Mouse (Mus musculus): ENCODE results near the gene Xpc. TPM values are rescaled to one million over a fixed set of nuclear protein-coding genes. Genes with fewer than 3 reads are reported as not detected.

Gene Xpc
- polyA plus RNA-seq, 1 experiment from 2014 or later: 10.6 TPM

DNA sequence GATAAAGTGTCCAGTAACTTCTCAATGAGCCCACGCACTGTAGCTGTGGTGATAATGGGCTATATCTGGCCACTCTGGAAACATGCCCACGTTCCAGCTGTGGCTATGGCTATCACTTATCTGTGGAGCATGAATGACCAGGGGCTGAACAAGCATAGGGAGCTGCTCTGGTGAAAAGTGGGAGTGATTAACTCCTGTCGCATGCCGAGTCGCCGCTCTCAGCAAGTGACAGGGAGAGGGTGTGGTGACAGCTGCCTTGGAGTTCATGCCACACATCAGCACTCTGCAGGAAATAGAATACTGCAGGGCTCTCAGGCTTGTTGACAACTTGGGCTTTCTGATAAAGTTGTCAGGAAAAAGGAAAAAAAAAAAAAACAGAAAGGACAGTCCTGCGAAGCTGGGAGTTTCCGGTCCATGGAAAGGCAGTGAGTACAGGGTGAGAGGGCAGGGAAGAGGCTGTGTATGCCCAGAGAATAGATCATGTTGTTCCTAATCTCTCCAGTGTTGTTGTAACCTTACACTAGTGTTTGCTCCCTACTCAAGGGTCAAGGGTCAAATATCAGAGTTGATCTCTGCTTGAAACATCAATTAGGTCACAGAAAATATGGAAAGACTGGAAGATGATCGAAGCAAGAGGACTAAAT is 30.7 kb upstream of the Xpc start:
- WGBS (ENCODE audit: insufficient replicate concordance): 11% methylated on average over 9 of the region's 9 CpGs
- no peak overlapping the region for H3K9ac ChIP-seq (ENCODE audit: low read depth, low read length)
- H3K4me1 ChIP-seq (ENCODE audit: control insufficient read depth, insufficient read depth, low read length): peaks cover 18% of the 10 kb centered on the region
- H3K36me3 ChIP-seq (ENCODE audit: control insufficient read depth, insufficient read depth, low read length): no peaks in the 10 kb centered on the region
- peak; percentile 79 for ATAC-seq (replicated peaks; ENCODE audit: insufficient number of reproducible peaks, low FRiP score, low TSS enrichment)
- peaks cover 69% of the 10 kb centered on the region for H3K27me3 ChIP-seq (ENCODE audit: control insufficient read depth, insufficient read depth, low read length)
- H3K4me3 ChIP-seq (ENCODE audit: low read depth, low read length): no peak overlapping the region
- H3K27ac ChIP-seq (ENCODE audit: low read depth, low read length): no peak overlapping the region
- H3K9me3 ChIP-seq (replicated peaks; ENCODE audit: control insufficient read depth, low read length): no peaks in the 10 kb centered on the region
- H3K4me2 ChIP-seq: no peak overlapping the region

DNA sequence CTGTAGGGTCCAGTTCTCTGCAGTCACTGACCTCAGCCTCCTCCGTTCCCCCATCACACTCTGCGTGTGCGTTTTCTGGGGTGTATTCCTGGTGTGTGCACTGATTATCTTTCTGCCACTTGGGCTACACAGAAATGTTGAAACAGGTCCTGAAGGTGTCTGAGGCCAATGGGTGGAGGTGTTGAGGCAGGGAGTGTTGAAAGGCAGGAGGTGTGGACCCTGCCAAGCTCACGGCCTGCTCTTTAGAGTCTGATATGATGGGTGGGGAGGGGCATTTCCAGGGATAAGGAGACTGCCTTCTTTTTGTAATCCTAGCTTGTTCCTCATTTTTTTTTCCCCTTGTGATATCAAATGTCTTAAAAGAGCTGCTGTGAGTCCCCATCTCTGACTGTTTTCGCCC is 27.4 kb upstream of the Xpc start:
- WGBS (ENCODE audit: insufficient replicate concordance): 42% methylated on average over 5 of the region's 5 CpGs
- no peak overlapping the region for H3K27ac ChIP-seq (ENCODE audit: low read depth, low read length)
- peaks cover 18% of the 10 kb centered on the region for H3K4me1 ChIP-seq (ENCODE audit: control insufficient read depth, insufficient read depth, low read length)

DNA sequence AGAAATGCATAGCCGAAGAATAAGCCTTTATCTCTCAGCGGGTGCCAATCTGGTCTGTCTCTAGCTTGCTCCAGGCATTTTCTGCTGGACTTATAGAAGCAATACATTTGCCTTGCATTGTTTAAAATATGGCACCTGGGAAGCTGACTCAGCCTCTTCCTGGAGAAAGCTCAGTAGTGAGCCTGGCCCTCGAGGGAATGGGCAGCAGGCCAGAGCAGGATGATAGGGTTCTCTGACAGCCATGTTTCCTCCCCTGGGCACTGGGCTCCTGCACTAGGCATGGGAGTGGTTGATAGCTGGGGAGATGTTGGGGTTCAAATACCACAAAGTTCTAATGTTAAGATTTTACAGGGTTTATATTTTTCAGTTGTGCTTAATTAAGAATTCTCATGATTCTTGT is 25.6 kb upstream of the Xpc start:
- Histone ChIP-seq H3K4me2 (no peak overlapping the region), H3K4me1 (ENCODE audit: control insufficient read depth, insufficient read depth, low read length) (peaks cover 15% of the 10 kb centered on the region), H3K9me3 (replicated peaks; ENCODE audit: control insufficient read depth, low read length) (no peaks in the 10 kb centered on the region), H3K27me3 (ENCODE audit: control insufficient read depth, insufficient read depth, low read length) (peaks cover 79% of the 10 kb centered on the region), H3K9ac (ENCODE audit: low read depth, low read length) (no peak overlapping the region), H3K36me3 (ENCODE audit: control insufficient read depth, insufficient read depth, low read length) (no peaks in the 10 kb centered on the region), H3K4me3 (ENCODE audit: low read depth, low read length) (no peak overlapping the region), H3K27ac (ENCODE audit: low read depth, low read length) (no peak overlapping the region)
- WGBS (ENCODE audit: insufficient replicate concordance): 54% methylated on average over 3 of the region's 3 CpGs
- no peak for ATAC-seq (replicated peaks; ENCODE audit: insufficient number of reproducible peaks, low FRiP score, low TSS enrichment)

More for the DNA sequence above, 27.4 kb upstream of the Xpc start:
- Histone ChIP-seq H3K9me3 (replicated peaks; ENCODE audit: control insufficient read depth, low read length) (no peaks in the 10 kb centered on the region), H3K36me3 (ENCODE audit: control insufficient read depth, insufficient read depth, low read length) (no peaks in the 10 kb centered on the region), H3K4me3 (ENCODE audit: low read depth, low read length) (no peak overlapping the region), H3K27me3 (ENCODE audit: control insufficient read depth, insufficient read depth, low read length) (peaks cover 68% of the 10 kb centered on the region), H3K4me2 (no peak overlapping the region), H3K9ac (ENCODE audit: low read depth, low read length) (no peak overlapping the region)
- no peak for ATAC-seq (replicated peaks; ENCODE audit: insufficient number of reproducible peaks, low FRiP score, low TSS enrichment)

DNA sequence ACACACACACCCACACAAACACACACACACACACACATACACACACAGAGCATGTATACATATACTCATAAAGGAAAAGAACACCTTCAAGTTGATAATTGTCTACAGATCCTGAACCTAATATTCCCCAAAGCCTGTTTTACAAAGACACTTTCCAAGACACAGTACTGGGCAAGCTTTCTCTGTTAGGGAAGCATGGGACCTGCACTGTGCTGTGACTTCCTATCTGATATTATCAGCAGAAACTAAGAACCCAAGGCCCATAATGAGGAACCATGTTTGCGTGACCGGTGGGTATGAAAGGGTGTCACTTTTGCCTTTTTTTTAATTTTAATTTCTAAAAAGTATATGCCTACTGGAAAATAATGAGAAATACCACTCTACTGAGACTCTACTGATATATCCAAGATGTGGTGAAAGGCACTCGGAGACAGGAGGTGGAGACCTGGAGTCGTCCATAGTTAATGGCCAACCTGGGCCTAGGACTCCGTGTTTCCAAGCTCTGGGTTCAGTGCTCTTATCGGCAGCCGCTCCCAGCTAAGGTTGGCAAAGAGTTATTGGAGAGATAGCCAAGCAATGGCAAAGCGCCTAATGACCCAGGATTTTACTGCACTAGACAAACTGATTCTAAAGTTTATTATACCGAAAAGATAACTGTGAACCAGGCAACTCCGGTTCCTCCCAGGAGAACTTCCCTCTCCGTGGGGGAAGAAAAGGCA is 20.5 kb upstream of the Xpc start:
- ATAC-seq (replicated peaks; ENCODE audit: insufficient number of reproducible peaks, low FRiP score, low TSS enrichment): no peak
- 82% methylated on average over 11 of the region's 11 CpGs for WGBS (ENCODE audit: insufficient replicate concordance)
- Histone ChIP-seq H3K4me1 (ENCODE audit: control insufficient read depth, insufficient read depth, low read length) (no peaks in the 10 kb centered on the region; the same call in 1 of the 2 replicates), H3K9me3 (replicated peaks; ENCODE audit: control insufficient read depth, low read length) (no peaks in the 10 kb centered on the region), H3K9ac (ENCODE audit: low read depth, low read length) (no peak overlapping the region), H3K36me3 (ENCODE audit: control insufficient read depth, insufficient read depth, low read length) (no peaks in the 10 kb centered on the region), H3K27me3 (ENCODE audit: control insufficient read depth, insufficient read depth, low read length) (peaks cover 64% of the 10 kb centered on the region), H3K4me2 (no peak overlapping the region), H3K27ac (ENCODE audit: low read depth, low read length) (no peak overlapping the region), H3K4me3 (ENCODE audit: low read depth, low read length) (no peak overlapping the region)

DNA sequence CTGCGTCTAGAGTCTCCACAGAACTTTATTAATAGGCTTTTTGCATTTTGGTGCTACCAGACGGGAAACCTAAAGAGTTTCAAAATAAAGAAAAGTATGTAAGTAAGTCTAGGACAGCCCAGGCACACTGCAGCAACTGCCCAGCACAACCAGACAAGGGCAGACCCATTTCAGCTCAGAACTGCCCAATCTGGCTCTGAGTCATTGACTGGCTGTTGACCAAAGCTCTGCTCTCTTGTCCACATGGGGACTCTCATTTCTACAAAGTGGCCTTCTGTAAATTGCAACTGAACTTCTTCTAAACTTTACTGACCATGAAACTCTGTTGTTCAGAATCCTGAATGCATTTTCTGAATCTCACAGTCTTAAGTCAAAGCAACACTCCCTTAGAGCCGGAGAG is 19.5 kb upstream of the Xpc start:
- no peak for ATAC-seq (replicated peaks; ENCODE audit: insufficient number of reproducible peaks, low FRiP score, low TSS enrichment)
- WGBS (ENCODE audit: insufficient replicate concordance): 75% methylated on average over 3 of the region's 3 CpGs
- H3K27me3 ChIP-seq (ENCODE audit: control insufficient read depth, insufficient read depth, low read length): peaks cover 60% of the 10 kb centered on the region

DNA sequence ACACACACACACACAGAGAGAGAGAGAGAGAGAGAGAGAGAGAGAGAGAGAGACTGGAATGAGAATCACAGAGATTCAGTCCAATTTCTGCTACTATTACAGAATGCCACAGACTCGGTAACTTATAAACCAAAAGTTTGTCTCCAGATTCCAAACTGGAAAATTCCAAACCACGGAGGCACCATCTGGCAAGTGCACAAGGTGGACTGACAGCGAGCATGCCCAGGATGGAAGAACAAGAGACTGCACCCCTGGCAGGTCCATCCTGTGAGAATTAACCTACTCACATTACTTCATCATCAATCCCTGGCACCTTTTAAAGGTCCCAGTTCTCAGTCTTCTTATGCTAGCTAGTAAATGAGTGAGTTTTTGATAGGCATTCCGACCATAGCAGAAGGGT is 18.6 kb upstream of the Xpc start:
- Histone ChIP-seq H3K4me2 (no peak overlapping the region), H3K27ac (ENCODE audit: low read depth, low read length) (no peak overlapping the region), H3K36me3 (ENCODE audit: control insufficient read depth, insufficient read depth, low read length) (no peaks in the 10 kb centered on the region), H3K4me1 (ENCODE audit: control insufficient read depth, insufficient read depth, low read length) (no peaks in the 10 kb centered on the region), H3K9ac (ENCODE audit: low read depth, low read length) (no peak overlapping the region), H3K27me3 (ENCODE audit: control insufficient read depth, insufficient read depth, low read length) (peaks cover 56% of the 10 kb centered on the region), H3K9me3 (replicated peaks; ENCODE audit: control insufficient read depth, low read length) (no peaks in the 10 kb centered on the region), H3K4me3 (ENCODE audit: low read depth, low read length) (no peak overlapping the region)
- WGBS (ENCODE audit: insufficient replicate concordance): 72% methylated on average over 4 of the region's 4 CpGs
- no peak for ATAC-seq (replicated peaks; ENCODE audit: insufficient number of reproducible peaks, low FRiP score, low TSS enrichment)

More for the DNA sequence above, 19.5 kb upstream of the Xpc start:
- no peak overlapping the region for H3K4me3 ChIP-seq (ENCODE audit: low read depth, low read length)
- H3K27ac ChIP-seq (ENCODE audit: low read depth, low read length): no peak overlapping the region
- no peaks in the 10 kb centered on the region for H3K9me3 ChIP-seq (replicated peaks; ENCODE audit: control insufficient read depth, low read length)
- H3K9ac ChIP-seq (ENCODE audit: low read depth, low read length): no peak overlapping the region
- H3K4me2 ChIP-seq: no peak overlapping the region
- no peaks in the 10 kb centered on the region for H3K36me3 ChIP-seq (ENCODE audit: control insufficient read depth, insufficient read depth, low read length)
- no peaks in the 10 kb centered on the region for H3K4me1 ChIP-seq (ENCODE audit: control insufficient read depth, insufficient read depth, low read length)

DNA sequence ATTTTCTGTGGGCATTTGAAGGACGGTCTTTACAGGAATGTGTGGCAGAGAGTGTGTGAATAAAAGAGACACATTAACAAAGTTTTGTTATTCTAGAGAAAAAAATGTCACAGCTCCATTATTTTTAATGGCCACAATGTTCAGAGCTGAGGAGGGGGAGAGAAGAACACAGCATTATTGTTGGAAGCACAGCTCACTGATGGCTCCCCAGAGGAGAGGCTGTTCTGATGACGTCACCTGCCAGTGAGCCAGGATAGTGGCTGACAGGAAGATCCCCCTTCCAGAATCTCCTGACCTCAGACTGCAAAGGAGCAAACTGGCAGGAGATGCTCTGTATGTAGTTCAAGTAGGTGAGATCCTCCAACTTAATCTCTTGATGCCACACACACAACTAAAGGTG is 18.1 kb upstream of the Xpc start:
- 54% methylated on average over 2 of the region's 2 CpGs for WGBS (ENCODE audit: insufficient replicate concordance)
- no peak for ATAC-seq (replicated peaks; ENCODE audit: insufficient number of reproducible peaks, low FRiP score, low TSS enrichment)
- Histone ChIP-seq H3K27me3 (ENCODE audit: control insufficient read depth, insufficient read depth, low read length) (peaks cover 53% of the 10 kb centered on the region), H3K4me3 (ENCODE audit: low read depth, low read length) (no peak overlapping the region), H3K9ac (ENCODE audit: low read depth, low read length) (no peak overlapping the region), H3K27ac (ENCODE audit: low read depth, low read length) (no peak overlapping the region), H3K4me2 (no peak overlapping the region), H3K4me1 (ENCODE audit: control insufficient read depth, insufficient read depth, low read length) (no peaks in the 10 kb centered on the region), H3K9me3 (replicated peaks; ENCODE audit: control insufficient read depth, low read length) (no peaks in the 10 kb centered on the region), H3K36me3 (ENCODE audit: control insufficient read depth, insufficient read depth, low read length) (no peaks in the 10 kb centered on the region)

DNA sequence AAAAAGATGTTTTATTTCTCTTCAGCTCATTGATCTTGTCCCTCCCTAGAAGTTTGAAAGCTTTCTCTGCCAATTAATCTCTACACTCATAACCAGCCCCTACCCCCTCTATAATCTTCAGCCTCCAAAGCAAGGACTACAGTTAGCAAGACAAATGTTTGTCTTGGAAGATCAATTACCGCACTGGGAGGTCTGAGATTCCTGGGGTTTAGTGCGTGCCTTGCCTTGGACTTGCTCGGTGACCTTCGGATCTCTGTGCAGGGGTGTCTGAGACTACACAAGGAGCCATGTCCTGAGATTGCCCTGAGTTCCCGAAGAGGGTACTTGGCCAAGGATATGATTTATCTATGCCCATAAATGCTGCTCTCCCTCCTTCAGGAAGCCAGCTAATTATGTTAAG is 17.7 kb upstream of the Xpc start:
- Histone ChIP-seq H3K27ac (ENCODE audit: low read depth, low read length) (no peak overlapping the region), H3K4me3 (ENCODE audit: low read depth, low read length) (no peak overlapping the region), H3K36me3 (ENCODE audit: control insufficient read depth, insufficient read depth, low read length) (no peaks in the 10 kb centered on the region), H3K9me3 (replicated peaks; ENCODE audit: control insufficient read depth, low read length) (no peaks in the 10 kb centered on the region), H3K9ac (ENCODE audit: low read depth, low read length) (no peak overlapping the region), H3K27me3 (ENCODE audit: control insufficient read depth, insufficient read depth, low read length) (peaks cover 49% of the 10 kb centered on the region), H3K4me2 (no peak overlapping the region), H3K4me1 (ENCODE audit: control insufficient read depth, insufficient read depth, low read length) (0 out of 2 replicates have a peak, but pooled peaks cover 3% of the 10 kb centered on the region)
- no peak for ATAC-seq (replicated peaks; ENCODE audit: insufficient number of reproducible peaks, low FRiP score, low TSS enrichment)
- WGBS (ENCODE audit: insufficient replicate concordance): 50% methylated on average over 5 of the region's 5 CpGs

DNA sequence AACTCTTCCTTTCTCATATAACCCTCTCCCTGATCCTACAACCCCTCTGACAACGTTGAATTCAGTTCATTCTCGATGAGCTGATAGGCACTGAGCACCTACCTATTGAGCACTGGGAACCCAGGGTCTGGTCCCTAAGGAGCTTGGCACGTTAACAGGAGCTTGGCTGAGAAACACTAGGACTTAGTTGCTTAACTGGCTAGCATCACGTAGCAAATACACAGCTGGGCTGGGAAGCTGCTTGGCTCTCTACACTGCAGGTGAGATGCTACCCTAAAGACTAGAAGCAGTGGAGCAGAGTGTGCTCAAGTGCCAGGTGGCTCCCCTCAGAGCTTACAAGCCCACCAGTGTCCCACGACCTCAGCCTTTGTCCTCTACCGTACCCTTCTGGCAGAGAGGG is 17.0 kb upstream of the Xpc start:
- no peaks in the 10 kb centered on the region for H3K9me3 ChIP-seq (replicated peaks; ENCODE audit: control insufficient read depth, low read length)
- no peak overlapping the region for H3K9ac ChIP-seq (ENCODE audit: low read depth, low read length)
- 0 out of 2 replicates have a peak, but pooled peaks cover 3% of the 10 kb centered on the region for H3K4me1 ChIP-seq (ENCODE audit: control insufficient read depth, insufficient read depth, low read length)
- WGBS (ENCODE audit: insufficient replicate concordance): 68% methylated on average over 6 of the region's 6 CpGs
- no peak overlapping the region for H3K4me2 ChIP-seq
- H3K27me3 ChIP-seq (ENCODE audit: control insufficient read depth, insufficient read depth, low read length): peaks cover 42% of the 10 kb centered on the region
- H3K36me3 ChIP-seq (ENCODE audit: control insufficient read depth, insufficient read depth, low read length): no peaks in the 10 kb centered on the region
- no peak overlapping the region for H3K4me3 ChIP-seq (ENCODE audit: low read depth, low read length)
- no peak overlapping the region for H3K27ac ChIP-seq (ENCODE audit: low read depth, low read length)
- ATAC-seq (replicated peaks; ENCODE audit: insufficient number of reproducible peaks, low FRiP score, low TSS enrichment): no peak
